20 mouse cellular contexts compared by ENCODE assay signal in genomic region chr5:124310091-124310490, GRCm38 (mm10).
"Had no signal": no experiment of that assay in that cellular context is flagged by ENCODE, and none has a peak within 500 bp of the region (broad histone marks: within the 10 kb centered on the region; RNA-seq: fewer than 3 reads in every experiment).

No protein-coding gene starts in this region.

- H3K4me3 ChIP-seq: lung, embryonic 15.5 days; megakaryocyte, embryonic 14.5 days; midbrain, embryonic 13.5 days; midbrain, embryonic 15.5 days; neural tube, embryonic 12.5 days had no signal

- H3K9me3 ChIP-seq: lung, embryonic 15.5 days; midbrain, embryonic 15.5 days; neural tube, embryonic 12.5 days had no signal

- DNase-seq: liver, postnatal 0 days; lung, adult 2 months; lung, postnatal 14 days; lung, postnatal 36 days; retina, postnatal 1 day; right cerebral cortex, adult 18-20 months; right cerebral cortex, postnatal 25 days; right cerebral cortex, postnatal 4 days; spleen, adult 18-20 months; thymus, adult 18-20 months; thymus, postnatal 14 days; thymus, postnatal 36 days had no signal

- H3K9ac ChIP-seq: liver, postnatal 0 days; lung, embryonic 15.5 days; midbrain, embryonic 13.5 days; midbrain, embryonic 15.5 days; neural tube, embryonic 12.5 days had no signal

- H3K27me3 ChIP-seq: lung, embryonic 15.5 days; megakaryocyte, embryonic 14.5 days; midbrain, embryonic 13.5 days; midbrain, embryonic 15.5 days; neural tube, embryonic 12.5 days had no signal

- ATAC-seq: liver, postnatal 0 days; lung, postnatal 0 days; midbrain, embryonic 13.5 days; midbrain, embryonic 15.5 days had no signal

- H3K4me2 ChIP-seq: lung, embryonic 15.5 days; midbrain, embryonic 11.5 days; midbrain, embryonic 13.5 days; midbrain, embryonic 15.5 days; neural tube, embryonic 12.5 days had no signal

- H3K27ac ChIP-seq: lung, embryonic 15.5 days; macrophage; midbrain, embryonic 13.5 days; midbrain, embryonic 15.5 days; neural tube, embryonic 12.5 days had no signal

- H3K4me1 ChIP-seq: lung, embryonic 15.5 days; midbrain, embryonic 13.5 days; midbrain, embryonic 15.5 days; neural tube, embryonic 12.5 days had no signal
